Mouse (Mus musculus) left cerebral cortex, adult 2 months (tissue): Measurements from ENCODE around the gene Papolg. TPM values are rescaled to one million over a fixed set of nuclear protein-coding genes. Genes with fewer than 3 reads are reported as not detected.
"Not testable (repeated sequence)": the region's sequence is repeated elsewhere in the genome, so short reads cannot be mapped to it uniquely, and the experiment has no call there.

Source experiments
- DNase-seq, 2 experiments: peaks; one replicate each; pipeline ENCODE4 v3.0.0; 2021 to 2022; ENCODE audit warnings: low spot score in 2 of 2, mixed read lengths in 1 of 2; ENCODE audit errors: extremely low spot score in 1 of 2
- H3K27ac ChIP-seq: fragments of 200-600 bp; 2 replicates; pipeline ENCODE4 v1.8.1; 2022
- H3K4me3 ChIP-seq: fragments of 200-600 bp; 2 replicates; pipeline ENCODE4 v1.8.1; 2022
- CTCF ChIP-seq: fragments of 200-600 bp; IDR thresholded peaks from 2 replicates; pipeline ENCODE4 v1.8.1; 2022; ENCODE audit warnings: antibody characterized with exemption, mild to moderate bottlenecking, moderate library complexity
- intact Hi-C: fragments of 180-260 bp; cut with DNase I; formaldehyde crosslinking; loops from one replicate; pipeline ENCODE4 v1.15.1; 2025
- long read RNA-seq, 2 experiments: library from polyadenylated mRNA; stranded (forward); transcript quantifications; one replicate each; pipeline ENCODE4 v2.0.0; 2021; ENCODE audit warnings: borderline mapping rate in 2 of 2
- total RNA-seq, 2 experiments: library from RNA; stranded (reverse); gene quantifications; 2 replicates each; pipeline ENCODE4 v1.2.3; 2021

Papolg gene
- 10 to 100 TPM; 20.5 to 20.8 TPM for total RNA-seq
- long read RNA-seq, experiment 1, transcript Papolg-201 (22 exons, 3,747 nt), result major isoform, 17 of 24 reads
- long read RNA-seq, experiment 1, partial matches to known transcripts, result 1 of 24 reads
- long read RNA-seq, experiment 1, other reads (novel, unspliced or antisense), result 6 of 24 reads
- long read RNA-seq, experiment 2, transcript Papolg-201 (22 exons, 3,747 nt), result major isoform, 7 of 8 reads
- long read RNA-seq, experiment 2, partial matches to known transcripts, result 1 of 8 reads
- long read RNA-seq, experiment 2, other reads (novel, unspliced or antisense), result 0 of 8 reads

DNA sequence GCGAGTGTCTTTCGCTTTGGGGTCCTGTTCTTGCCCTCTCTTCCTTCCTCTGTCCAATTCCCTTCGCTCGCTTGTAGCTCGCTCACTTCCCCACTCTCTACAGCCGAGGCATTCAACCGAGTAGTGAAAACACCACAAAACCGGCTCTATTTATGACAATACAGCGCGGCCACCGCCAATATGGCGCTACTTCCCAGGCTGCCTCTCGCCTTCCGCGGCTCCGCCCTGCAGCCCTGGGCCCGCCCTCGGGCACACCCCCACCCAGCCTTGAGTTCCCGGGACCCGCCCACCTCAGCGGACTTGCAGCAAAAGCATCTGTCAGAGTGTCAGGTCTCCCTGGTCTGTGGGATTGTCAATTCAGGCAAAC is at the start of gene Papolg:
Gene Papolg (minus strand): TSS at position 194 of the 367 bp plus-strand sequence.
- peak within 1 kb of the TSS; percentile 90 for H3K4me3 ChIP-seq
- intact Hi-C loops, result loop anchor here (1.0 to 5.0 kb wide), 2 partner anchors 57 to 124 kb away; no protein-coding TSS in a partner anchor

DNA sequence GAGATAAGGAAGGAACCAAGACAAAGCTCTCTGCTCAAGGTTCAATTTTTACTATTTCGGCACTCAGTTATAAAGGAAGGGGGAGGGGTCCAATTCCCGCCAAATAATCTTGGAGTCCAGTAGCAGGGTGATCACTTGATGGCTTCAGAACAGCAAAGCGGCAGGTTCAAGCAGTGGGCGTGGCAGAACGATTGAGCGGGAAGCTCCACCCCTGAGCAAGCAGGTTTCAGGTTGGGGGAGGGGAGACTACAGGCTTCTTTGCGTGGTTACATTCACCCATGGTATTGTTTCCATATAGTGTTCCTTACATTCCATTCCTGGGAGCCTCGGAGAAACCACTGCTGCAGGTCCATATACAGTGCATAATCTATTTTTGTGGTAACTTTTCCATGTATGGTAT is 33.1 kb upstream of the Papolg start:
- DNase-seq, H3K27ac ChIP-seq, intact Hi-C loops, H3K4me3 ChIP-seq: not testable (repeated sequence)

More for the DNA sequence above, at the start of gene Papolg:
- DNase-seq, result peak; percentile 90 to 91
- peak within 1 kb of the TSS; percentile 93 for H3K27ac ChIP-seq
- TF ChIP-seq CTCF, result no peak

DNA sequence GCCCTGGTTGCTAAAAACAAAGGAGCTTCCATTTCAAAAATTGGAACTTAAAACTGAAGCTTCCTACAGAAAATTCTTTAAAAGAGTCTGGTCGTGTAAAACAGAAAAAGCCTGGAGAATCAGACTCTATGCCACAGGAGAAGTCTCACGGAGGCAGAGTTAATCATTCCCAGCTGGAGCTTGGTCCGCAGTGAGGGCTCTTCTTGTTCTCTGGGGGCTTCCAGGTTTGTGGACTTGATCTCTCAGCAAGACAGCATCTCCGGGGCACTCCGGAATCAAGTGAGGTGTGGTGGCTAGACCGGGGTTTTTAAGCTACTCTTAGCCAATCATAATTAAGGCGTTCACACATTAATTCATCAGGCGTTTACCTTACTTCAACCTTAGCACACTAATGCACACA is 32.6 kb upstream of the Papolg start:
- TF ChIP-seq CTCF, result no peak
- Histone ChIP-seq H3K27ac (no peak overlapping the region), H3K4me3 (no peak overlapping the region)
- DNase-seq, result no peak
- intact Hi-C loops, result no loop called here

DNA sequence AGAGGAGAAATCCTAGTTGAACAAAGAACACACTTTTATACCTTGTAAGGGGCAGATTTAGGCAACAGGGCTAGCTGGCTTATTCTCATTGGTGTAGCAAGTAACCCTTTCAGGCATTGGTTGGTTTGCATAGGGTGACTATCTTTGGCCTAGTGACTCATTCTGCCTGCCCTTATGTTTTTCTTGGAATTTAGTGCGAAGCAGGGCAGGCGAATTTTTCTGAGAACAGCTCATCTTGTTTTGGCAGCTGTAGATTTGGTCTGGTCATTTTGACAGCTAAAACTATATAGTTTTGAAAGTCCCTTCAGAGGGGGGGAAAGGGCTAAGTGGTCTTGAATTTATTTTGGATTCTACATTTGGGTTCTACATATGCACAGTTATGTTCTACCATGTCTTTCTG is 18.8 kb upstream of the Papolg start:
- H3K4me3 ChIP-seq, H3K27ac ChIP-seq, DNase-seq, intact Hi-C loops: not testable (repeated sequence)

DNA sequence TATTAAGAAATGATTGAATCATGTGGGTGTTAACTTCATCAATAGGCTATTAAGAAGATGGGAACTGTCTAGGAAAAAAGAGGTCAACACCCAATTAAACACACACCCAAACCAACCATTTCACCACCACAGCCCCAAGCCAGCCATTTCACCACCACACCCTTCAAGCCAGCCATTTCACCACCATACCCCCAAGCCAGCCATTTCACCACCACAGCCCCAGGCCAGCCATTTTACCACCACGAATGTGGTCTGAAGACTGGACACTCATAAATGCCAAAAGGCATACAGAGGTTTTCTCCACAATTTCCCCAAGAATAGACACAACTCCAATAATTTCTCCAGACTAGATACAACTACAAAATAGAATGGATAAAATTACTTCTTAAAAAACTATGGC is 8.9 kb upstream of the Papolg start:
- no peak for TF ChIP-seq CTCF
- no peak for DNase-seq
- intact Hi-C loops, result no loop called here
- H3K27ac ChIP-seq, result no peak overlapping the region
- H3K4me3 ChIP-seq, result no peak overlapping the region

DNA sequence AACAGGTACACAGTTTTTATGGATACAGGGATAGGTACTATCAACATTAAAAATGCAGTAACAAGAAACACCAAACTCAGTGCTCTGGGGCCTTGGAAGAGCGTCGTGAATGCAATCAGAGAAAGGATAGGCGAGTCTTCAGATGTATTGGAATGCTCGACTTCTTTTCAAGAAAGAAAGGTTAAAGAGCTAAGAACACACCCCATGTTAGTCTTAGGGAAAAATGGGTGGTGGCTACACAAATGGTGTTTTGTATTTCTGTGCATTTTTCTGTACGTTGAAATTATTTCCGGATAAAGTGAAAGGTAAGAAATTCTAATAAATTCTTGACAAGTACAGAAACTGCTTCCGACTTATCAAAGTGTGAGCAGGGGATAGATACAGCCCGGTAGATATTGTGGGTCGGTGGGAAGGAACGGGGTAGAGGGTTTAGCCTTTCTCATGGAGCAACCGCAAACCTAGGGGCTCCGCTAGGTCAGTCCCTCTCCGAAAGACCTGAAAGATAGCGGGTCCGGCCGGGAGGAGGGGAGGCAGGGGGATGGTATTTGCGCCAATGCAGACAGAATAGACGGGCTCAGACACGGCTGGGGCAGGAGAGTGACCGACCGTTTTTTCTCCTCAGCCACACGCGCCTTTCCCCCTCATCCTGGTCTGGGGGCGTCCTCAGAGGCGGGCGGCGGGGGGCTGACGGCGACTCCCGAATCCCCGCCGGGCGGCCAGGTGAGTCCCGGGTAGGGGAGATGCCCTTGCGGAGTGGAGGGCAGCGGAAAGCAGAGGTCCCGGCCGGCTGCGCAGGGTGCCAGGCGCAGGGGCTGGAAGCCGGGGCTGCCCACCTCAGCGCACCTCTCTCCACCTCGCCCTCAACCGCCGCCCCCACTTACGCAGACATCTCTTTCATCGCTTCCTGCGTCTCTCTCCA is 653 bp downstream of the Papolg start:
- Histone ChIP-seq H3K4me3 (peak overlapping the region; percentile 90), H3K27ac (peak overlapping the region; percentile 93)
- TF ChIP-seq CTCF, result no peak; the same call in 1 of the 2 replicates
- no peak for DNase-seq
- intact Hi-C loops, result loop anchor here (1.0 to 5.0 kb wide), 2 partner anchors 58 to 123 kb away; no protein-coding TSS in a partner anchor

DNA sequence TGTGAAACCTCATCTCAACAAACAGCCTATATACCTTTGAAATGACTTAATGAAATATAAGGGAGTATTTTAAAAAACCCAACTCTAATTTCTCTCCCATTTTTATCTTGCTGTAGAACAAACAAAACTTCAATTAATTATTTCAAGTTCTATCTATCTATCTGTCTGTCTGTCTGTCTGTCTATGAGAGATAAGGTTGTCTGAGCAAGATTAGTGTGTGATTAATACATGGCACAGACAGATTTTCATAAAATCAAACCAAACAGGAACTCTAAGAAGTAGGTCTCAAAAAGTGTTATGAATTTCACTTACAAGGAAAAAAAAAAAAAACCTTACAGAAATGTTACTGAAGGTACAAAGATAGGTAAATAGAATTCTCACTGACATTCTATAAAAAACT is 1.5 kb downstream of the Papolg start:
- no peak overlapping the region for H3K27ac ChIP-seq
- intact Hi-C loops, result no loop called here
- TF ChIP-seq CTCF, result no peak
- H3K4me3 ChIP-seq, result peak overlapping the region; percentile 90
- DNase-seq, result no peak

DNA sequence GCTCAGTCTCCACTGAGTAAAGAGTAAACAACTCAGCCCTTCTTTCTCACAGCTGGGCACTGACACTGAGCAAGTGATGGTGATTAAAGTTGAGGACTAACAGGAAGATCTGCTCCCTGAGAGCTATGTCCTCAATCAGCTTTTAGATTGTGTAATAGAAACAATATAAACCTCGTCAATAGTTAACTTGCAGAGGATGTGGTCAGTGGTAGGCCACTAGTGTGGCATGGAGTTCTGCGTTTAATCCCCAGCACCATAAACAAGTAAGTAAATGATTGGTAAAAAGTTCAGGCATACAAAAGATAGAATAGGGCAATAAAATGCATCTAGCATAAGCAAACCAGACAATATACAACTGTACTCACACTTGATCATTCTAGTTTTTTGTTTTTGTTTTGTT is 30.7 kb downstream of the Papolg start:
- TF ChIP-seq CTCF, result no peak
- no peak for DNase-seq
- Histone ChIP-seq H3K27ac (no peak overlapping the region), H3K4me3 (no peak overlapping the region)
- intact Hi-C loops, result loop anchor here (2.0 to 10.0 kb wide), 3 partner anchors 18 to 250 kb away; no protein-coding TSS in a partner anchor

DNA sequence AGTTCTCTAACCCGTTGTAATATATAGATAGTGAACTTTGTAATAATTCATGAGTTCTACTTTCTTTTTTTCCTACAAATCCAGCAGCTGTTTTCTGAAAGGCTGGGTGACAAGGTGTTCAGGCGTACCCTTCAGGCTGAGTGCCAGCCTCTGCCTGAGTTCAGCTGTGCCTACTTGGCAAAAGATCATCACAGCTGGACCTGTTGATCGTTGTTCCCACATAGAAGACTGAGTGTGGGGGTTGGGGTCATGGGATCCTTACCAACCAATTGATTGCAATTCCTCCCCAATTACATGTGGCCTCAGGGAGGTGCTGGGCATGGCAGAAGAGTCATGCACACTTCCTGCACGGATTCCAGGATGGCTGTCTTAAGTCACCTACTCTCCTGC is 38.3 kb downstream of the Papolg start:
- H3K4me3 ChIP-seq, result no peak overlapping the region
- no peak for TF ChIP-seq CTCF
- H3K27ac ChIP-seq, result no peak overlapping the region
- intact Hi-C loops, result no loop called here
- DNase-seq, result no peak

DNA sequence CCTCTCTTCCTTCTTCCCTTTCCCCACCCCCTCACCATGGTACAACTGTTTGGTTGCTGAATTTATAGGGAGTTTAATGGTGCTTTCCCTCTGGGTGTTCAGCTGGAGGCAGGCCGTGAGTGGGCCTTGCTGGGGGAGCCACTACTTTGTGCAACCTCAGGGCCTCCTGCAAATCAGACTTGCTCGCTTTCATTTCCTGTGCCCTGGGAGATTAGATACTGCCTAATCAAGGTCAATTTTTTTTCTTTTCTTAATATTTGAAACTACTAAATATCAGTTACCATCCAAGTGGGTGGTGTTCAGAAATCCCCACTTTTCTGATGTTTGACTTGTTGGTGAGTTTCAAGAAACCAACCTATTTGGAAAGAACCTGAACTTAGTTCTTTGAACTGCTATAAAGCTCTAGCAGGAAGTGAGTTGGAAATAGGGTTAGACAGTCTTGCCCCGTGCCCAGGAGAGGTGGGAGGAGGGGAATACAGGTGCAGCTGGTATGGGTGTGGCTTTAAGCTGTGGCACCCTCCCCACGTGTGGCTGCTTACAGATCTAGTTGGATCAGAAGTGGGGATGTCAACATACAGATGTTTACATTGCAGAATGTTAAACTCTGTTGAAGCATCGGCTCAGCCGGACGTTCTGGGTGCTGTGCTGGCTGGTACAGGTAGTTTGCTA is 38.9 kb downstream of the Papolg start:
- H3K27ac ChIP-seq, result no peak overlapping the region
- no peak overlapping the region for H3K4me3 ChIP-seq
- DNase-seq, result no peak
- no peak for TF ChIP-seq CTCF
- intact Hi-C loops, result no loop called here

DNA sequence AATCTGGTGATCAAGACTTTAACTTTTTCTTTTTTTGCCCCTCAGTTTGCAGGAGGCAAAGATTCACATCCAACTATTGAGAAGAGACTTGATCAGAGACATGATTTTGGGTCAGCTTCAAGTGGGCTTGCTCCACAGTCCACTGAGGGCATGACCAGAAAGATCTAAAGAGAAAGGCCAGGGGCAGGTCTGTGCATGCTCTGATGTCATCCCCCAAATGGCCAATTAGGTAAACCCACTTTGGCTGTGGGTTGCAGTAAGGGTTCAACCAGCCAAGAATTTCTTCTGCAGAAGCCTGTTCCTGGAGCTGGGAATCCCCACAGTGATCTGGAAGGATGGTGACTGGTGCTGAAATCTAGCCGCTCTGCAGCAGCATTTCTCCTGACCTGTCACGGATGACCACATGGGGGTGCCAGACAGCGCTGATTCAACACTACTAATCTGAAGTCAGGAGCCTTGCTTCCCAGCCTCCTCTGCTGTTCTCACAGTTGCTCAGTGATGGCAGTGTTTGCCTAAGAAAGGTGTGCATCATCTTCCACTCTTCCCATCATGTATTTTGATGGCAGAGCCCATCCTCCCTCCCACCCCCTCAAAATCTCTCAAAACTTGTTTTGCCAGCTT is 39.8 kb downstream of the Papolg start:
- H3K27ac ChIP-seq, result no peak overlapping the region
- H3K4me3 ChIP-seq, result no peak overlapping the region
- TF ChIP-seq CTCF, result peak; percentile 61
- DNase-seq, result peak; percentile 51 to 54
- intact Hi-C loops, result no loop called here
